Mouse (Mus musculus) hematopoietic multipotent progenitor cell, adult 10-12 weeks (in vitro differentiated cells): ENCODE results near the gene Gm8138. TPM values are rescaled to one million over a fixed set of nuclear protein-coding genes. Genes with fewer than 3 reads are reported as not detected.

ENCODE experiments used
- polyA plus RNA-seq: library from polyadenylated mRNA; stranded (reverse); fragments of >175 nt; gene quantifications from 2 replicates; pipeline ENCODE4 v1.2.3, GENCODE M21; 2012; ENCODE audit warnings: low replicate concordance

The Gm8138 gene
- polyA plus RNA-seq: not detected in 2 replicates

DNA sequence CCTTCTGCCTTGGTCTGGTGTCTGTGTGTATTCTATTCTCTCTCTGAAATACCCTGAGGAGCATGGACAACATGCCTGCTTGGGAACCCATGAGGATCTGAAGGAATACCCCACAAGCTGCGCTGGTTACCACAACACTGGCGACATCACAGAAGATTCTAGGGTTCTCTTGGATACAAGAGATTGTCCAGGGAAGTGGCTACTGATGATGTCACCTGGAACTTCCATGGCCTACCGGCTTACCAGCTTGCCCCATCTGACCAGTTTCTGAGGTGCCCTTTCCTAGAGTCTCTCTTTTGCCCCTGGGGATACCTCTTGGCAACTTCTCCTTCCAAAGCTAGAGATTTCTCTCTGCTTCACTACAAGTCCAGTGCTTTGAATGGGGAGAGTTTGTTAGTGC lies at the start of gene Gm8138:
Gene Gm8138 (minus strand): TSS at position 101 of the 400 bp plus-strand sequence.

Other genes starting within 250 kb of the Gm8138 start
- gene Gm7233, start 236.5 kb downstream of the Gm8138 start, polyA plus RNA-seq: not detected in 2 replicates
- gene Gm8122, start 181.0 kb downstream of the Gm8138 start, polyA plus RNA-seq: not detected in 2 replicates
- gene Gm8126, start 157.7 kb downstream of the Gm8138 start, polyA plus RNA-seq: not detected in 2 replicates
- gene Gm9732, start 141.3 kb downstream of the Gm8138 start, polyA plus RNA-seq: 0.09 TPM in 1 of 2 replicates, not detected in the other
- gene Gm8127, start 122.5 kb downstream of the Gm8138 start, polyA plus RNA-seq: not detected in 2 replicates
- gene 1700001F09Rik, start 68.5 kb downstream of the Gm8138 start, polyA plus RNA-seq: not detected in 2 replicates
- gene Gm5799, start 127.2 kb upstream of the Gm8138 start, polyA plus RNA-seq: not detected in 2 replicates
- not detected in 2 replicates for gene Gm17654, start 162.8 kb upstream of the Gm8138 start, polyA plus RNA-seq
- not detected in 2 replicates for gene Gm10375, start 191.7 kb upstream of the Gm8138 start, polyA plus RNA-seq